In the genomic region with DNA sequence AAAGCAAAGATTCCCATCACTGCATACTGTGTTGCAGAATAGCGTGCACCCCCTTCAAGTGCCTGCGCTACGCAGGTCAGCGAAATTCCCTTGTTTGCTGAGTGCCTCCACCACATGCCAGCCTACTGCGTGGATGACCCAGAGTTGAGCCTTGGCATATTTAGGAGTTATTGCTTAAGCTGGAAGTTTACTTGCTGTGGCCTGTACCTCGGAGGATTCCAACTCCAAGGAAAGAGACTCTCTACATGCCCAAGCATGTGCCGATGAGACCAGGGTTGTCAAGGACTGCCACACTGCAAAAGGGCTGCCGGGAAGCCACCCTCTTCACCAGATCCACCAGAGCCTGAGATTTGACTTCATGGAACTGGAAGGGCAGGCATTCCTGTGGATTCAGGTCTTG, we compare ENCODE assay signal across 32 mouse cellular contexts.
"Had no signal": no experiment of that assay in that cellular context is flagged by ENCODE, and none has a peak within 500 bp of the region (broad histone marks: within the 10 kb centered on the region; RNA-seq: fewer than 3 reads in every experiment).

No protein-coding gene starts in this region.

- H3K4me1 ChIP-seq: heart, embryonic 12.5 days; heart, embryonic 13.5 days; heart, embryonic 15.5 days; intestine, embryonic 15.5 days; kidney, embryonic 15.5 days had no signal

- DNase-seq: heart, postnatal 10 days; heart, postnatal 36 days; heart, postnatal 4 days; kidney, adult 11 months; kidney, adult 18-20 months; kidney, adult 2 months; kidney, adult 8-10 months; kidney, adult 9 months; kidney, postnatal 10 days; kidney, postnatal 14 days; kidney, postnatal 36 days; kidney, postnatal 4 days; layer of hippocampus, adult 9-11 months; layer of hippocampus, postnatal 36 days had no signal

- H3K9ac ChIP-seq: heart, embryonic 12.5 days; heart, embryonic 13.5 days; heart, embryonic 15.5 days; hindbrain, embryonic 12.5 days; hindbrain, embryonic 13.5 days; hindbrain, embryonic 15.5 days; intestine, embryonic 15.5 days; kidney, embryonic 15.5 days had no signal

- H3K27me3 ChIP-seq: heart, embryonic 12.5 days; heart, embryonic 13.5 days; heart, embryonic 15.5 days; hindbrain, embryonic 12.5 days; hindbrain, embryonic 13.5 days; hindbrain, embryonic 15.5 days; intestine, embryonic 15.5 days; kidney, embryonic 15.5 days had no signal

- H3K27ac ChIP-seq: heart, embryonic 10.5 days; heart, embryonic 13.5 days; heart, embryonic 15.5 days; hindbrain, embryonic 10.5 days; hindbrain, embryonic 12.5 days; hindbrain, embryonic 13.5 days; hindbrain, embryonic 15.5 days; hindbrain, postnatal 0 days; intestine, embryonic 15.5 days; kidney, embryonic 15.5 days; kidney, postnatal 0 days; layer of hippocampus, adult 2 months; left cerebral cortex, adult 2 months had no signal

- H3K4me3 ChIP-seq: heart, embryonic 10.5 days; heart, embryonic 12.5 days; heart, embryonic 13.5 days; heart, embryonic 15.5 days; hindbrain, embryonic 10.5 days; hindbrain, embryonic 12.5 days; hindbrain, embryonic 13.5 days; hindbrain, embryonic 15.5 days; intestine, embryonic 15.5 days; kidney, embryonic 15.5 days; layer of hippocampus, adult 2 months; left cerebral cortex, adult 2 months had no signal

- H3K9me3 ChIP-seq: heart, embryonic 10.5 days; heart, embryonic 13.5 days; heart, embryonic 15.5 days; hindbrain, embryonic 12.5 days; hindbrain, embryonic 13.5 days; hindbrain, embryonic 15.5 days; intestine, embryonic 15.5 days; kidney, embryonic 15.5 days had no signal

- H3K36me3 ChIP-seq: heart, embryonic 10.5 days; heart, embryonic 12.5 days; heart, embryonic 13.5 days; heart, embryonic 15.5 days; hindbrain, embryonic 10.5 days; hindbrain, embryonic 12.5 days; hindbrain, embryonic 13.5 days; hindbrain, embryonic 15.5 days; intestine, embryonic 15.5 days; kidney, embryonic 15.5 days had no signal

- H3K4me2 ChIP-seq: heart, embryonic 11.5 days; heart, embryonic 12.5 days; heart, embryonic 13.5 days; heart, embryonic 15.5 days; hindbrain, embryonic 12.5 days; hindbrain, embryonic 13.5 days; hindbrain, embryonic 15.5 days; intestine, embryonic 15.5 days; kidney, embryonic 15.5 days had no signal

- ATAC-seq: hindbrain, postnatal 0 days; inflammation-experienced regulatory T-cells, adult 6 months; intestine, embryonic 15.5 days; intestine, embryonic 16.5 days; intestine, postnatal 0 days had no signal
